Mouse (Mus musculus): ENCODE data around the gene Cacng7. TPM values are rescaled to one million over a fixed set of nuclear protein-coding genes. Genes with fewer than 3 reads are reported as not detected.

The Cacng7 gene
- total RNA-seq, 2 experiments from 2014 or later, result 149 to 171 TPM

DNA sequence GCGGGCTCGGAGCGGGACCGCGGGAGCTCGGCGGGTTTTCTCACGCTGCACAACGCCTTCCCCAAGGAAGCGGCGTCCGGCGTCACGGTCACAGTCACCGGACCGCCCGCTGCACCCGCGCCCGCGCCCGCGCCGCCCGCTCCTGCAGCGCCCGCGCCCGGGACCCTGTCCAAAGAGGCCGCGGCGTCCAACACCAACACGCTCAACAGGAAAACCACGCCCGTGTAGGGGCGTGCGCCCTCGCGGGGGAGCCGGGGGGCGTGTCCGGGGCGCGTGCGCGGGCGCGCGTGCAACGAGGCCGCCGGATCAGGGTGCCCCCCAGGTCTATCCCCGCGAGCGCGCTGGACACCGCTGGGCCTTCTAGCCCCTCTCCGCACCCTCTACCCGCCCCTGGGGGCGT lies 82.6 kb downstream of the Cacng7 start:
- intact Hi-C loops (cut with DNase I), result no loop called here
- DNase-seq (ENCODE audit: low spot score in 2 of 2), result peak in 1 of 2 experiments; percentile 32

Small RNAs within 50 kb of the gene (microRNA-seq; reads per million reads assigned to microRNA genes)
- 300 to 317 reads per million in 2 experiments for gene Gm23450

Other genes starting within 250 kb of the Cacng7 start
- not detected for gene AU018091, start 163.8 kb upstream of the Cacng7 start, total RNA-seq (2021)
- under 1 TPM; 0.08 to 0.13 TPM for gene Nlrp12, start 83.2 kb upstream of the Cacng7 start, total RNA-seq (2021)
- gene Myadm, start 43.9 kb upstream of the Cacng7 start, total RNA-seq (2021), result 100 to 1,000 TPM in 1 of 2 experiments, 10 to 100 TPM in 1; 97.5 to 101 TPM
- gene Prkcg, start 43.8 kb upstream of the Cacng7 start, total RNA-seq (2021), result 100 to 1,000 TPM; 352 to 363 TPM
- 100 to 1,000 TPM; 176 to 203 TPM for gene Cacng8, start 57.7 kb downstream of the Cacng7 start, total RNA-seq (2021)
- 1 to 10 TPM; 2.0 to 2.7 TPM for gene Cacng6, start 91.2 kb downstream of the Cacng7 start, total RNA-seq (2021)
- not detected for gene Tarm1, start 169.7 kb downstream of the Cacng7 start, total RNA-seq (2021)

Data from left cerebral cortex, postnatal 14 days (tissue).